ENCODE assay signal across 23 mouse cellular contexts in genomic region chr6:136959131-136959530, GRCm38 (mm10). TPM values are rescaled to one million over a fixed set of nuclear protein-coding genes. Genes with fewer than 3 reads are reported as not detected.
"Had no signal": no experiment of that assay in that cellular context is flagged by ENCODE, and none has a peak within 500 bp of the region (broad histone marks: within the 10 kb centered on the region; RNA-seq: fewer than 3 reads in every experiment).

No protein-coding gene starts in this region.

- H3K4me3 ChIP-seq: layer of hippocampus, adult 2 months; lung, embryonic 15.5 days; midbrain, embryonic 13.5 days; neural tube, embryonic 12.5 days; neural tube, embryonic 15.5 days had no signal

- H3K9ac ChIP-seq: liver, embryonic 14.5 days; lung, embryonic 15.5 days; midbrain, embryonic 13.5 days; neural tube, embryonic 12.5 days; neural tube, embryonic 15.5 days had no signal

- H3K36me3 ChIP-seq: lung, embryonic 15.5 days; midbrain, embryonic 13.5 days; neural tube, embryonic 12.5 days; neural tube, embryonic 15.5 days had no signal

- H3K9me3 ChIP-seq: lung, embryonic 15.5 days; midbrain, embryonic 13.5 days; neural tube, embryonic 12.5 days; neural tube, embryonic 15.5 days had no signal

- ATAC-seq: intestine, postnatal 0 days; midbrain, embryonic 13.5 days had no signal

- H3K4me2 ChIP-seq: lung, embryonic 15.5 days; midbrain, embryonic 13.5 days; neural tube, embryonic 12.5 days; neural tube, embryonic 15.5 days had no signal

- H3K27me3 ChIP-seq: lung, embryonic 15.5 days; midbrain, embryonic 13.5 days; neural tube, embryonic 12.5 days; neural tube, embryonic 15.5 days had no signal

- H3K27ac ChIP-seq: layer of hippocampus, adult 2 months; liver, embryonic 14.5 days; lung, embryonic 15.5 days; midbrain, embryonic 13.5 days; neural tube, embryonic 12.5 days; neural tube, embryonic 15.5 days; stomach, postnatal 0 days had no signal

- DNase-seq: kidney, adult 2 months; kidney, postnatal 14 days; layer of hippocampus, adult 9-11 months; lung, adult 18-20 months; lung, postnatal 10 days; lung, postnatal 36 days; right cerebral cortex, adult 18-20 months; right cerebral cortex, postnatal 14 days; right cerebral cortex, postnatal 4 days; thymus, adult 2 months; thymus, postnatal 25 days had no signal

- H3K4me1 ChIP-seq: lung, embryonic 15.5 days; midbrain, embryonic 13.5 days; neural tube, embryonic 15.5 days had no signal

RNA-seq across cellular contexts. Expression of gene Pde6h, which starts 35.5 kb away (rescaled TPM):
- polyA plus RNA-seq: limb, embryonic 11.5 days; midbrain, embryonic 13.5 days; neural tube, embryonic 12.5 days had no signal

RNA-seq across cellular contexts. Expression of gene Erp27, which starts 37.2 kb away (rescaled TPM):
- total RNA-seq: left cerebral cortex, adult 18-20 months; left cerebral cortex, postnatal 25 days; midbrain, postnatal 0 days had no signal
- polyA plus RNA-seq: kidney, adult 2 months; midbrain, embryonic 13.5 days; midbrain, postnatal 0 days; neural tube, embryonic 12.5 days; neural tube, embryonic 15.5 days had no signal
